Mouse (Mus musculus): ENCODE measurements around the gene Ccdc50. TPM values are rescaled to one million over a fixed set of nuclear protein-coding genes. Genes with fewer than 3 reads are reported as not detected.
A peak's percentile ranks its signal among the peaks of the same experiment; 100 is the strongest.

Ccdc50 gene
- 27.3 and 30.5 TPM in 2 replicates for polyA plus RNA-seq (2012; rRNA removed)

GRCm38 (mm10) chr16:27388761-27389451 lies at the start of gene Ccdc50:
Gene Ccdc50, plus strand, starts transcription at chr16:27388869.
- DNase-seq (ENCODE audit: extremely low spot score in 1 of 2, low spot score in 1 of 2): peak; percentile 44 to 73

GRCm38 (mm10) chr16:27347521-27347920 lies 41.1 kb upstream of the Ccdc50 start:
- no peak for DNase-seq (ENCODE audit: extremely low spot score in 1 of 2, low spot score in 1 of 2)

- DNase-seq (ENCODE audit: extremely low spot score in 1 of 2, low spot score in 1 of 2): no peak
Measured at GRCm38 (mm10) chr16:27348359-27348758, 40.3 kb upstream of the Ccdc50 start.

- DNase-seq (ENCODE audit: extremely low spot score in 1 of 2, low spot score in 1 of 2): no peak
Measured at GRCm38 (mm10) chr16:27349235-27349634, 39.4 kb upstream of the Ccdc50 start.

- no peak for DNase-seq (ENCODE audit: extremely low spot score in 1 of 2, low spot score in 1 of 2)
Measured at GRCm38 (mm10) chr16:27349878-27350532, 38.7 kb upstream of the Ccdc50 start.

GRCm38 (mm10) chr16:27354464-27354863 lies 34.2 kb upstream of the Ccdc50 start:
- peak in 1 of 2 experiments; percentile 11 for DNase-seq (ENCODE audit: extremely low spot score in 1 of 2, low spot score in 1 of 2)

GRCm38 (mm10) chr16:27360059-27360458 lies 28.6 kb upstream of the Ccdc50 start:
- no peak for DNase-seq (ENCODE audit: extremely low spot score in 1 of 2, low spot score in 1 of 2)

GRCm38 (mm10) chr16:27370191-27370590 lies 18.5 kb upstream of the Ccdc50 start, which contains the start of gene Uts2b:
Gene Uts2b, minus strand, starts transcription at chr16:27370239.
- no peak for DNase-seq (ENCODE audit: extremely low spot score in 1 of 2, low spot score in 1 of 2)

- no peak for DNase-seq (ENCODE audit: extremely low spot score in 1 of 2, low spot score in 1 of 2)
Measured at GRCm38 (mm10) chr16:27370700-27371099, 18.0 kb upstream of the Ccdc50 start.

- no peak for DNase-seq (ENCODE audit: extremely low spot score in 1 of 2, low spot score in 1 of 2)
Measured at GRCm38 (mm10) chr16:27374139-27374538, 14.5 kb upstream of the Ccdc50 start.

GRCm38 (mm10) chr16:27375318-27375717 lies 13.4 kb upstream of the Ccdc50 start:
- no peak for DNase-seq (ENCODE audit: extremely low spot score in 1 of 2, low spot score in 1 of 2)

- DNase-seq (ENCODE audit: extremely low spot score in 1 of 2, low spot score in 1 of 2): no peak
Measured at GRCm38 (mm10) chr16:27376556-27376955, 12.1 kb upstream of the Ccdc50 start.

- DNase-seq (ENCODE audit: extremely low spot score in 1 of 2, low spot score in 1 of 2): no peak
Measured at GRCm38 (mm10) chr16:27382217-27382616, 6.5 kb upstream of the Ccdc50 start.

- DNase-seq (ENCODE audit: extremely low spot score in 1 of 2, low spot score in 1 of 2): peak; percentile 21 to 59
Measured at GRCm38 (mm10) chr16:27384893-27385603, 3.6 kb upstream of the Ccdc50 start.

GRCm38 (mm10) chr16:27385649-27386048 lies 3.0 kb upstream of the Ccdc50 start:
- DNase-seq (ENCODE audit: extremely low spot score in 1 of 2, low spot score in 1 of 2): no peak

GRCm38 (mm10) chr16:27386850-27387407 lies 1.7 kb upstream of the Ccdc50 start:
- no peak for DNase-seq (ENCODE audit: extremely low spot score in 1 of 2, low spot score in 1 of 2)

GRCm38 (mm10) chr16:27387634-27388611 lies 746 bp upstream of the Ccdc50 start:
- DNase-seq (ENCODE audit: extremely low spot score in 1 of 2, low spot score in 1 of 2): peak in 1 of 2 experiments; percentile 37

- no peak for DNase-seq (ENCODE audit: extremely low spot score in 1 of 2, low spot score in 1 of 2)
Measured at GRCm38 (mm10) chr16:27389534-27390282, 1.0 kb downstream of the Ccdc50 start.

GRCm38 (mm10) chr16:27390306-27390705 lies 1.6 kb downstream of the Ccdc50 start:
- DNase-seq (ENCODE audit: extremely low spot score in 1 of 2, low spot score in 1 of 2): no peak
